Mouse (Mus musculus): ENCODE measurements around the gene Ass1.

Ass1 gene

DNA sequence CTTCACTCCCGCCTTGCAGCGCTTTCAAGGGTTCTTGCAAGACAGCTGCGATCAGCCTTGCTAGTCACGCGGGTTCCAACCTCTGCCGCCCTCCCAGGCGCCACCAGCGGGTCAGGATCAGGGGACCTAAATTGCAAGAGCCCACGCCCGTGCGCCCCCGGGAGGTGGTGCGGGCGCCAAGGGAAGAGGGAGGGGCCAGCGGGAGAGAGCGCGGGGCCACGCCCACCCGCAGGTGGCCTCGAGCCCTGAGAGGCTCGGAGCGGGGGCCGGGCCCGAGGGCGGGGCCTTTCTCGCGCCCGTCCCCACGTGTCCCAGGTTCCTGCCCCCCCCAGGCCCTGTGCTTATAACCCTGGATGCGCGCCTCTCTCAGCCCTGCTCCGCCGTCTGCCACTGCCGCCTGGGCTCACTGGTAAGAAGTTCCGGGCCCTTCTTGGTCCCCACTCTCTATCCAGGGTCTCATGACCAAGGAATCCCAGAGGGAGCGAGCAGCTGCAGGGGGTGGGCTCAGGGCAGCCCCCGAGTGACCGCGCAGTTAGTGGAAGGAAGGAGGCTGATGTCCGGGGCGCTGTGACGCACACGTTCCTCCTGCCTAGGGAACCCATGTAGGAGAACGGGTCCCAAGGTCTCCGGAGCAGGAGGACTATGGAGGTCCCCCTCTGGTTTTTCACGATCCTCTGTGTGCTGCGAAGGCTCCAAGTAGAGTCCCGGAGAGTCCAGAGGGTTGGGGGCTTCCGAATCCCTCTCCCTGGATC, at the start of gene Ass1:
Gene Ass1, plus strand, starts transcription at position 277 of the 752 bp plus-strand sequence.
- DNase-seq (ENCODE audit: low spot score), result peak; percentile 66

- DNase-seq (ENCODE audit: low spot score), result no peak
These were observed 49.1 kb upstream of the Ass1 start for GRCm38 (mm10) chr2:31420914-31421313.

- DNase-seq (ENCODE audit: low spot score), result no peak
These were observed 47.4 kb upstream of the Ass1 start for GRCm38 (mm10) chr2:31422576-31422975.

- DNase-seq (ENCODE audit: low spot score), result no peak
These were observed 38.5 kb upstream of the Ass1 start for GRCm38 (mm10) chr2:31431477-31431876.

GRCm38 (mm10) chr2:31434746-31435145, 35.3 kb upstream of the Ass1 start:
- no peak for DNase-seq (ENCODE audit: low spot score)

DNA sequence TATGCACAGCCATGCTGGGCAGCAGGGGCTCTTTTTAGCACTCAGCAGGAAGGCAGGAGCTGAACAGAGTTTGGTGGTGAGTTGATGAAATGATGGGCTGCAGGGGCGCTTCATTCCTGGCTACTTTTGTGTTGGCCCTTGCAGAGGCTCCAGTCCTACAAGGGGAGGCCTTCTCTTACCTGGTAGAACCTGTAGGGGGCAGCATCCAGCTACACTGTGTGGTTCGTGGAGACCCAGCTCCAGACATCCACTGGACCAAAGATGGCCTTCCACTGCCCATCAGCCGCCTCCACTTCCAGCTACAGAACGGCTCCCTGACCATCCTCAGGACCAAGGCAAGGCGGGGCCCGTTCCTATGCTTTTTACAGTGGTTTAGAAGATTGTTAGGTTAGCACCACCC, 34.4 kb upstream of the Ass1 start:
- DNase-seq (ENCODE audit: low spot score), result no peak

DNA sequence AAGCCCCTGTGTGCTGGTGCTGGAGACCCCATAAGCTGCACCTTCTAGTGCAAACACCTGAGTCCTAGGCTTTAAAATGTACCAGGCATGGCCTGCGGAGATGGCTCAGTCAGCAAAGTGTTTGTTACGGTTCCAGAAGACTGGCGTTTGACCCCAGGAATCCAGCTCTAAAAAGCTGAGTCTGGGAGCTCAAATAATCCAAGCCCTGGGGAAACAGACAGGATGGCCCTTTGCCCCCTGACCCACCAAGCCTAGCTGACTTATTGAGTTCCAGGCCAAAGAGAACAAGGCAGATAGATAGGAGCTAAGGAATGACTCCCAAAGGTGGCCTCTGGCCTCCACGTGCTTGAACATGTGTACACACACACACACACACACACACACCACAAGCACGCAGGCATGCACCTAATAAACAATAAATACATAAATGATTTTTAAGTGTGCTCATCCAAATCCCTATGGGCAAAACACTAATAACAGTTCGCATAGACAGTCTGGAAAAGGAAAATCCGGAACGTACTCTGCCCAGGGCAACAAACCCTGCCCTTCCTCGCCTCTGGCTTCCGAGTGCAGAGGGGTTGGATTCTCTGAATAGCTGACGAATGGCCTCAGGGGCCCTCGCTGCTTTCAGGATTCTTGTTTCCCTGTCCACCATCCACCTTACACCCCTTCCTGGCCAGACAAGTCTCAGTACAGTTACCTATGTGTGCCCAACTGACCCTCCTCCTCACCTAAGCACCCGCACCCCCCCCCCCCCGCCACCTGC, 32.3 kb upstream of the Ass1 start:
- no peak for DNase-seq (ENCODE audit: low spot score)

GRCm38 (mm10) chr2:31439576-31439975, 30.4 kb upstream of the Ass1 start:
- no peak for DNase-seq (ENCODE audit: low spot score)

DNA sequence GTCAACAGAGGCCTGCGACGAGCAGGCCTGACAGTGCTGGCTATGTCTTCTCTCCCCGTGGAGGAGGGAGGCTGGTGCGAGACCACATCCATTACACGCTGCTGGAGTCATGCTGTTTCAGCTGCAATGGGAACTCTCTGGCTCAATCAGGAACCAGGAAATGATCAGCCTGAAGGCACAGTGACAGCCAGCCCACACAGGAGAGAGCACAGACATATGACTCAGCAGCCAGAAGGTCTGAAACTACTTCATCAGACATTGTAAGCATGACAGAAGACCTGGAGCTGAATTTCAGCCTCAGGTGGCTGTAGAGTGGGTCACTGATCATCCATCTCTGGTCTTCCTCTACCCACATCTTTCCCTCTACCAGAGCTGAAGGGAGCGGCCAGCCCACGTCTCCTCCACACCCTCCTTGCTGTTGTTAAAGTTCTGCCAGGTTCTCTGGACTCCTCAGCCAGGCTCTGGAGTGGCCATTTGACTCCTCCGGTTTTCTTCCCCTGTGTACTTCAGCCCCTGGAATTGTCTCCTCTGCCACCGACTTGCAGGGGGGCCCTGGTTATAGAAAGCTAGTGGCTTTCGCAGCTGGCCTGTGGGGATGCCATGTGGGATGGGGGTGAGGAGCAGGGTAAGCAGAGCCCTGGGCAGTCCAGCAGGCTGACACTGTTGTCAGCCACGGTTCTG, 27.4 kb upstream of the Ass1 start:
- peak; percentile 47 for DNase-seq (ENCODE audit: low spot score)

GRCm38 (mm10) chr2:31446036-31446435, 24.0 kb upstream of the Ass1 start:
- no peak for DNase-seq (ENCODE audit: low spot score)

GRCm38 (mm10) chr2:31446456-31446855, 23.6 kb upstream of the Ass1 start:
- DNase-seq (ENCODE audit: low spot score), result no peak

- no peak for DNase-seq (ENCODE audit: low spot score)
These were observed 22.5 kb upstream of the Ass1 start for GRCm38 (mm10) chr2:31447536-31447935.

- DNase-seq (ENCODE audit: low spot score), result no peak
These were observed 21.1 kb upstream of the Ass1 start for GRCm38 (mm10) chr2:31448756-31449440.

GRCm38 (mm10) chr2:31449441-31449815, 20.6 kb upstream of the Ass1 start:
- DNase-seq (ENCODE audit: low spot score), result peak; percentile 47

- DNase-seq (ENCODE audit: low spot score), result no peak
These were observed 20.1 kb upstream of the Ass1 start for GRCm38 (mm10) chr2:31449902-31450301.

- DNase-seq (ENCODE audit: low spot score), result no peak
These were observed 19.3 kb upstream of the Ass1 start for GRCm38 (mm10) chr2:31450661-31451060.

GRCm38 (mm10) chr2:31451530-31451929, 18.5 kb upstream of the Ass1 start:
- DNase-seq (ENCODE audit: low spot score), result no peak

- DNase-seq (ENCODE audit: low spot score), result no peak
These were observed 17.0 kb upstream of the Ass1 start for GRCm38 (mm10) chr2:31453011-31453410.

DNA sequence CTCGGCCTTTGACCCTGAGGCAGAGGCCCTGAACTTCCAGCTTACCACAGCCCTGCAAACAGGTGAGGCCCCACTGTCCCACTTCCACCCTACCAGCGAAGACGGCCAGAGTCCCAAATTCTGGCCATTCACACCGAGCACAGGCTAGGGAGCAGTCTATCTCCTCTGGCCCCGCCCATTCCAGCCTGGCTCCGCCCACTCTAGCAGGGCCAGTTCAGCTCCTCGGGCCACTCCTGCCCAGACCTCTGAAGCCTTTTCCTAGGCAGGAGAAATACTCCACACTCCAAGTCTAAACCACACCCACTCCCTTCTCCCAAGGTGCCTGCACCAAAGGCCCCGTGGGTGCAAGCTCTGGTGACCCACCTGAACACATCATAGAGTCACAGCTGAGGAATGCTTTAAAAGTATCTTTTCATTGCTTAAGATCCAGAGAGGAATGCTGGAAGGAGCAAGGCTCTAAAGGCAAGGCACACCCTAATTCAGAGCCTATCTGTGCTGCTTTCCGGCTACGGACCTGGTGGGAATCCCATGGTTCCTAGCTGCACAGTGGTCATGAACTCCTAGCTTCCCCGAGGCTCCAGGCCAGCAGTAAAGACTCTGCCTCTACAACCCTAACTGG, 16.3 kb upstream of the Ass1 start:
- no peak for DNase-seq (ENCODE audit: low spot score)

DNA sequence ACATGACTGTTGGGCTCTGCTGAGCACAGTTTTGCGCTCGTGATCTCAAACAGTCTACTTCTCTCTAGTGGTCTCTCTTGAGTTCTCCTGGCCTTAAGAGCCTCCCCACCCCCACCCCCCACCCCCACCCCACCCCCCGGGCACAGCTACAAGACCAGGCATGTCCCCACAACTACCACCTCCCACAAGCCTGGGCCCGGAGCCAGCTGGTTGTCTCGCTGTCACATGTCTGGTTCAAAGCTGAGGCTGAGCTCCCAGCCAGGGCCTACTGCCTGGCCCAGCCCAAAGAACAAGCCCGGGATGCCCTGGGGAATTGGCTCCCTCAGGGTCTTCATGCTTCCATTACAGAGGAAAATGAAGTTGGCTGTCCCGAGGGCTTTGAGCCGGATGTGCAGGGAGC, 15.7 kb upstream of the Ass1 start:
- DNase-seq (ENCODE audit: low spot score), result no peak

GRCm38 (mm10) chr2:31455418-31455817, 14.6 kb upstream of the Ass1 start:
- no peak for DNase-seq (ENCODE audit: low spot score)

- DNase-seq (ENCODE audit: low spot score), result no peak
These were observed 11.5 kb upstream of the Ass1 start for GRCm38 (mm10) chr2:31458460-31458859.

Measured in left cerebral cortex, adult 11 months (tissue).